ENCODE assay signal across 8 mouse cellular contexts in the genomic region with DNA sequence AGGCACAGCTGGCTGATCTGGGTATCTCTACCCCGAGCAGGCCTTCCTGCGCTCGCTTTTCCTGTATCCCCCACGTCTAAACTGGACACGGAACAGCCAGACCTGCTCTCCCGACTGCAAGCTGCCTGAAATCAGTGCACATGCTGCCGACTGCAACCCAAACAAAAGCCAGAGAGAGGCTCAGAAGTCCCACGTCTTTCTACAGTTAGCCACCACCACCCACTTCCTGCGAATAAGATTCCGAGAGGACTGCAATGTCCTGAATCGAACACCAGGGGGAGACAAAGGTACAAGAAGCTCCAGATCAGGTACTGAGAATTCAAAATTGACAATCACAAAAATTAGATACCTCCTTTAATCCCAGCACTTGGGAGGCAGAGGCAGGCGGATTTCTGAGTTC. TPM values are rescaled to one million over a fixed set of nuclear protein-coding genes. Genes with fewer than 3 reads are reported as not detected.
DNase-seq lines count a peak whose midpoint lies in the region; ATAC-seq and TF ChIP-seq lines count a peak whose summit lies in the region.

No protein-coding gene starts in this region.

- no peaks in the 10 kb centered on the region for H3K36me3 ChIP-seq in hindbrain, embryonic 16.5 days (ENCODE audit: control insufficient read depth, insufficient read depth, low read length)

- CTCF ChIA-PET in Patski (lab: Charles Lee): interaction anchor here (0.7 to 5.6 kb wide), 15 partner anchors 11 to 630 kb away, joined by 3 to 67 read pairs (median 3); a partner anchor contains a TSS

- no peaks in the 10 kb centered on the region for H3K4me1 ChIP-seq in hindbrain, embryonic 16.5 days (ENCODE audit: control insufficient read depth, insufficient read depth, low read depth, low read length)

- peak; percentile 22 for DNase-seq in Patski (ENCODE audit: low read depth, low spot score)
- peak; percentile 48 for DNase-seq in cerebellum, adult 11-12 months
- peak; percentile 68 to 82 for DNase-seq in frontal cortex, postnatal 14 days (ENCODE audit: low spot score in 2 of 2)
- peak; percentile 79 to 85 for DNase-seq in left cerebral cortex, adult 18-20 months (ENCODE audit: low spot score in 2 of 2)
- DNase-seq in lung, postnatal 36 days: peak; percentile 84
- peak; percentile 89 to 91 for DNase-seq in right cerebral cortex, adult 2 months (ENCODE audit: low spot score in 2 of 2)
- peak; percentile 45 to 63 for DNase-seq in urinary bladder, postnatal 36 days (ENCODE audit: low spot score in 2 of 2)

- no peaks in the 10 kb centered on the region for H3K27me3 ChIP-seq in Patski
- no peaks in the 10 kb centered on the region for H3K27me3 ChIP-seq in hindbrain, embryonic 16.5 days (replicated peaks; ENCODE audit: control insufficient read depth, insufficient read depth, low read length)

- TF ChIP-seq CTCF in Patski (IDR thresholded peaks at IDR 0.05): peak; percentile 90

- H3K4me2 ChIP-seq in hindbrain, embryonic 16.5 days (ENCODE audit: low read length): peak overlapping the region; percentile 28; the same call in 1 of the 2 replicates

- H3K4me3 ChIP-seq in hindbrain, embryonic 16.5 days (ENCODE audit: low read length): no peak overlapping the region

- in situ Hi-C loops in Patski (cut with MboI; ENCODE audit: low pct_unique_long_range_greater_than_20kb): loop anchor here (5.0 kb wide), 1 partner anchor 147 kb away; no protein-coding TSS in a partner anchor

- WGBS in hindbrain, embryonic 16.5 days: 26% methylated on average over 12 of the region's 12 CpGs

- POLR2A ChIA-PET in Patski (lab: Charles Lee): no interaction called here

- peak overlapping the region; percentile 38; the same call in 1 of the 2 replicates for H3K9ac ChIP-seq in hindbrain, embryonic 16.5 days (ENCODE audit: low read depth, low read length)

- no peak overlapping the region for H3K27ac ChIP-seq in hindbrain, embryonic 16.5 days (ENCODE audit: low read depth, low read length)

- no peak for ATAC-seq in Patski
- ATAC-seq in hindbrain, embryonic 16.5 days: no peak

- H3K9me3 ChIP-seq in hindbrain, embryonic 16.5 days (ENCODE audit: control insufficient read depth, low read length): no peaks in the 10 kb centered on the region

RNA-seq across cellular contexts. Expression of a gene that starts 13.8 kb away (rescaled TPM):
- polyA plus RNA-seq in Patski (2021): 42.0 TPM
- polyA plus RNA-seq in hindbrain, embryonic 16.5 days (2015; fragmentation: Nextera tagmentation; extraction: Ambion mirVana): 48.5 and 49.2 TPM in 2 replicates
- 10 to 100 TPM; 25.2 to 28.3 TPM for total RNA-seq in left cerebral cortex, adult 18-20 months (2021)

RNA-seq across cellular contexts. Expression of a gene that starts 13.8 kb away (rescaled TPM):
- polyA plus RNA-seq in Patski (2021): 29.3 TPM
- 13.2 and 16.4 TPM in 2 replicates for polyA plus RNA-seq in hindbrain, embryonic 16.5 days (2015; fragmentation: Nextera tagmentation; extraction: Ambion mirVana)
- total RNA-seq in left cerebral cortex, adult 18-20 months (2021): 10 to 100 TPM; 22.2 to 24.7 TPM

Comparison
In these comparisons a context has a peak if more than half of its experiments do, and no peak if none do; other contexts are left out.
1. DNase-seq: peak in every context shown above with its lines; median percentile 90 in right cerebral cortex, adult 2 months; 84 in lung, postnatal 36 days; 82 in left cerebral cortex, adult 18-20 months; 75 in frontal cortex, postnatal 14 days; 54 in urinary bladder, postnatal 36 days; 48 in cerebellum, adult 11-12 months; 22 in Patski.